Mouse (Mus musculus): ENCODE data around the gene Fez1. TPM values are rescaled to one million over a fixed set of nuclear protein-coding genes. Genes with fewer than 3 reads are reported as not detected.

Gene Fez1
- polyA plus RNA-seq, 1 experiment from 2014 or later = 0.08 TPM

DNA sequence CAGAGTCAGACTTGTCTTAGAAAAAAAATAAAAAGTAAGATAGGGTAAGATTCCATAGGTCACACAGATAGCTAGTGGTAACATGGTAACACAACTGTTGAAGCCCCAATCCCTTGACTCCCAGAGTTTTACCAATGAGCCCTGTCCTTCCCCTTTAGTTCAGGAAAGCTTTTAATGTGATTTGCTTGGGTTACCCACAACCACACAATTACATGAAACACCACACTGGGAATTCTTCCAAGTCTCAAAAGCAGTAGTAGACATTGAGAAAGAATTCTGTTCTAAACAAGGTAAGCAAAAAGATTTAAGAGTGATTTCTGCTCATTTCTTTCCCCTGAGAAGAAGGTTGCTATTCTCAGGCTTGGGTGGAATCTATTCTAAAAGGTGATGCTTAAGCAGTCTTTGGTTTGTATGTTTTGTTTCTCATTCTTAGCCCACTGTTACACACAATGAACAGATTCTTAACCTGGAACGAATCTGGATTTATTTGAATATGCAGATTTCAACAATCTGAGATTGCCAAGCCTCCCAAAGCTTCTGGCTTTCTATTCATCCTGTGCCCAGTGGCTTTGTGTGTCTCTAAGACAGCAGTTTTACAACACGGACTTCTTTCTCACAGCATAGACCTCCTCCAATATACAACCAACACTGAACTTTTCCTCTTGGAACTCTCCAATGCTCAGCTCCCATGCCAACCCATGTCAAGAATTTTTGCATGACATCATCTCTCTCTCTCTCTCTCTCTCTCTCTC lies 5.1 kb downstream of the Fez1 start:
- Histone ChIP-seq H3K9ac (ENCODE audit: low read depth, low read length) (no peak overlapping the region), H3K4me1 (ENCODE audit: control insufficient read depth, low read depth, low read length) (no peaks in the 10 kb centered on the region)
- ATAC-seq (ENCODE audit: low read depth) = no peak

DNA sequence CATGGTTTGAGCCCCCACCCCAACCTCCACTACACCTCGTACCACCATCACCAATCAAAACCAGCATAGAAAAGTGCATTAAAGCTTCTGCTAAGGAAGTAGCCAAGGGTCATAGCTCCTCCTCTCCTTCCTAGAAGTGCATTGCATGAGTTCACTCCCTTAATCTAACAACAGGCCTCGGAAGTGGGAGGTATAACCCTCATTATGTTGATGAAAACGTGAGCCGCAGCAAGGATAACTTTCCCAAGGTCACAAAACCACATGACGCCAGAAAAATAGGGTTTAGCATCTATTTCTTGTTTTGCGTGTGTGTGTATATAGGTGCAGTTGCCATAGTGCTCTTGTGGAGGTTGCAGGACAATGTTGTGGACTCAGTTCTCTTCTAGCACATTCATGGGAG lies 9.7 kb downstream of the Fez1 start:
- Histone ChIP-seq H3K27me3 (ENCODE audit: control insufficient read depth, insufficient read depth, low read depth, low read length) (peaks cover 24% of the 10 kb centered on the region), H3K4me1 (ENCODE audit: control insufficient read depth, low read depth, low read length) (no peaks in the 10 kb centered on the region; the same call in 1 of the 2 replicates), H3K4me2 (ENCODE audit: low read depth, low read length) (no peak overlapping the region), H3K36me3 (ENCODE audit: control insufficient read depth, insufficient read depth) (no peaks in the 10 kb centered on the region), H3K9ac (ENCODE audit: low read depth, low read length) (no peak overlapping the region), H3K4me3 (ENCODE audit: low read depth, low read length) (no peak overlapping the region), H3K9me3 (replicated peaks; ENCODE audit: control insufficient read depth, low read length) (no peaks in the 10 kb centered on the region), H3K27ac (ENCODE audit: low read length) (no peak overlapping the region)
- ATAC-seq (ENCODE audit: low read depth) = no peak
- 58% methylated on average over 6 of the region's 6 CpGs for WGBS (ENCODE audit: insufficient replicate concordance)

More for the DNA sequence above, 5.1 kb downstream of the Fez1 start:
- WGBS (ENCODE audit: insufficient replicate concordance) = 30% methylated on average over 2 of the region's 2 CpGs
- Histone ChIP-seq H3K4me3 (ENCODE audit: low read depth, low read length) (no peak overlapping the region), H3K27me3 (ENCODE audit: control insufficient read depth, insufficient read depth, low read depth, low read length) (peaks cover 6% of the 10 kb centered on the region), H3K27ac (ENCODE audit: low read length) (no peak overlapping the region), H3K4me2 (ENCODE audit: low read depth, low read length) (no peak overlapping the region), H3K36me3 (ENCODE audit: control insufficient read depth, insufficient read depth) (no peaks in the 10 kb centered on the region), H3K9me3 (replicated peaks; ENCODE audit: control insufficient read depth, low read length) (no peaks in the 10 kb centered on the region)

DNA sequence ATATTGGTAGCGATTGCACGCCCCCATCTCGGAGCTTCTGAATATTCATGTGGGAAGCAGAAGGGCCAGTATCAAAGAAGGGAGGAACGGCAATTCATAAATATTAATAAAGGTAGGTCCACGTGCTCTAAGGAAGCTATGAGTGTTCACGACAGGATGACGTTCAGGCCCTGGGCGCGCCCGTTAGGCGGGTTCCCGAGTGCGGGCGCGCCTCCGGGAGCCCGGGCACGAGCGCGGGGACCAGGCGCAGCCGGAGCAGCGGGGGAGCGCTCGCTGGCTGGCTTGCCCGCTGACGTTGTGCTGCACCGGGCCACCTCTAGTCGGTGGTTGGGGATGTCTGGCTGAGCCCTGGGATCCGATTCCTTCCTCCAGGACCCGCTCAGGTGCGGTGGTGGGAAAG lies 10.9 kb downstream of the Fez1 start:
- H3K4me3 ChIP-seq (ENCODE audit: low read depth, low read length) = peak overlapping the region; percentile 48
- no peak overlapping the region for H3K27ac ChIP-seq (ENCODE audit: low read length)
- H3K4me1 ChIP-seq (ENCODE audit: control insufficient read depth, low read depth, low read length) = no peaks in the 10 kb centered on the region; the same call in 1 of the 2 replicates
- no peaks in the 10 kb centered on the region for H3K36me3 ChIP-seq (ENCODE audit: control insufficient read depth, insufficient read depth)
- ATAC-seq (ENCODE audit: low read depth) = peak; percentile 39; the same call in 1 of the 2 replicates
- H3K9me3 ChIP-seq (replicated peaks; ENCODE audit: control insufficient read depth, low read length) = no peaks in the 10 kb centered on the region
- H3K9ac ChIP-seq (ENCODE audit: low read depth, low read length) = no peak overlapping the region
- peaks cover 24% of the 10 kb centered on the region for H3K27me3 ChIP-seq (ENCODE audit: control insufficient read depth, insufficient read depth, low read depth, low read length)
- peak overlapping the region; percentile 64 for H3K4me2 ChIP-seq (ENCODE audit: low read depth, low read length)
- under 1% methylated on average over 32 of the region's 32 CpGs for WGBS (ENCODE audit: insufficient replicate concordance)

DNA sequence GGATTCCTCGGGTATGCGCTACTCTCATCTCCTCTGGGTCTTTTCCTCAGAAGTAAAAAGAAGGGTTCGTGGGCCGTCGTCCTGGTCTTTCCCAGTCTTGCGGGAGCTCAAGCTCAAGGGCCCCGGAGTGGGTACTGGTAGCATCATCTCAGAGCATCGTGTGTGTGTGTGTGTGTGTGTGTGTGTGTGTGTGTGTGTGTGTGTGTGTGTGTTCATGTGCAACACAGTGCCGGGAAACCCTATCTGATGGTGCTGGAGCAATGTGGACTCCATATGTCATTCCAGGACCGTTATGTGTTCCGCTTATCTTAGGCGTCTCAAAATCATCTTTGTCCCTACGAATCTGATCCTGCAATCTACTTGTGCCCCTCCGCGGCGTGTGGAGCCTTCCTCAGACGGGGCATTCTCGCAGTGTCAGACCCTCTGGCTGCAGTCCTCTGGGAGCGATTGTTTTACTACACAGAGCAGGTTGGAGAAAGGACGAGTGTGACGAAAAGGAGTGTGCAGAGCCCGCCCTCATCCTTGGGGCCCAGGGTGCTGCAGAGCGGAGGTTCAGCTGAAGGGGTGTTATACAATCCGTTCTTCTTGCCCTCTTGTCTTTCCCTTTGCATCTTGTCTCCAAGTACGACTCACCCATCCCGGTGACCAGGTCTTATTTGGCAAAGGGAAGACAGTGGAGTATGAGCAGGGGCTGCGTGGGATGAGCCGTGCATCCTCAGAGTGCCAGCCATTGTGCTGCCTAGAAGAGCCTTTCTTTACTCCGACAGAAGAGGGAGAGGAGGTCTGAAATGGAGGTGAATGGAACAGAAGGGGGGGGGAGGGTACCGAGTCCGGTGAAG lies 11.6 kb downstream of the Fez1 start:
- ATAC-seq (ENCODE audit: low read depth) = no peak
- Histone ChIP-seq H3K9me3 (replicated peaks; ENCODE audit: control insufficient read depth, low read length) (no peaks in the 10 kb centered on the region), H3K27ac (ENCODE audit: low read length) (no peak overlapping the region), H3K4me1 (ENCODE audit: control insufficient read depth, low read depth, low read length) (no peaks in the 10 kb centered on the region; the same call in 1 of the 2 replicates), H3K9ac (ENCODE audit: low read depth, low read length) (no peak overlapping the region), H3K36me3 (ENCODE audit: control insufficient read depth, insufficient read depth) (no peaks in the 10 kb centered on the region), H3K4me2 (ENCODE audit: low read depth, low read length) (peak overlapping the region; percentile 64), H3K27me3 (ENCODE audit: control insufficient read depth, insufficient read depth, low read depth, low read length) (peaks cover 24% of the 10 kb centered on the region), H3K4me3 (ENCODE audit: low read depth, low read length) (peak overlapping the region; percentile 48)
- 5% methylated on average over 31 of the region's 31 CpGs for WGBS (ENCODE audit: insufficient replicate concordance)

DNA sequence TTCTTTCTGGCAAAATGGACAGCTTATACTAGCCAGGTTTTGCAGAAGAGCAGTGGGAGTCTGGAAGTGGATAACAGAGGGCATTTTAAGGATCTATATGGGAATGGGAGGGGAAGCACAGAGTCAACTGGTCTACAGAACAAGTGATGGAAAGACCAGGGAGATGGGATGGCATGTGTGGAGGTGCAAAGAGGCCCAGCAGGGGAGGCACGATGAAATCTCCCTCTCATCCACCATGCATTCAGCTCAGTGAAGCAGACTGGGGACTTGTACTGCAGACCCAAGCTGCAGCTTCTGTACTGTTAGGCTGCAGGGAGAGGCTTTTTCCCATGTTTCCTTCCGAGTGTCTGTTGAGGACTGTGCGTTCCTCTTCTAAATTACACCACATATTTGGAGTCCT lies 12.2 kb downstream of the Fez1 start:
- whole genome bisulfite sequencing (ENCODE audit: insufficient replicate concordance) = 37% methylated on average over 3 of the region's 3 CpGs
- H3K27me3 ChIP-seq (ENCODE audit: control insufficient read depth, insufficient read depth, low read depth, low read length) = peaks cover 24% of the 10 kb centered on the region
- H3K4me2 ChIP-seq (ENCODE audit: low read depth, low read length) = no peak overlapping the region
- H3K27ac ChIP-seq (ENCODE audit: low read length) = no peak overlapping the region
- H3K36me3 ChIP-seq (ENCODE audit: control insufficient read depth, insufficient read depth) = no peaks in the 10 kb centered on the region
- ATAC-seq (ENCODE audit: low read depth) = no peak
- no peak overlapping the region for H3K9ac ChIP-seq (ENCODE audit: low read depth, low read length)
- H3K4me3 ChIP-seq (ENCODE audit: low read depth, low read length) = no peak overlapping the region
- H3K4me1 ChIP-seq (ENCODE audit: control insufficient read depth, low read depth, low read length) = no peaks in the 10 kb centered on the region; the same call in 1 of the 2 replicates
- H3K9me3 ChIP-seq (replicated peaks; ENCODE audit: control insufficient read depth, low read length) = no peaks in the 10 kb centered on the region

DNA sequence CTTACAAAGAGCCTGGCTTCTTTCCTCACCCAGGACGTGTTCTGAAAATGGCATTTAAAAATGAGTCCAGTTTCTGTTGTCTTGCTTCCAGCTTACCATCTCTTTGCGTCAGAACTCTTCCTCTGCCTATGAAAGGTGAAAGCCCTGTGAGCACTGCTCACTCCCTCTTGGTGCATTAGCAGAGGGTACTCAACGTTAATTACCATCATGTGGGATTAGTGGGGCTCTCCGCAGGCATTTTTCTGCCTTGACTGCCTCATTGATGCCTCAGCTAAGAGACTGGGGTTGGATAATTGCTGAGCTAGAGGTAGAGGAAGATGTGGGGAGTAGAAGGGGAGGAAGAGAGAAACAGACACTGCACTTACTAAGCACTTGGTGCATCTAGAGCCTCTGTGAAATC lies 24.7 kb downstream of the Fez1 start:
- Histone ChIP-seq H3K36me3 (ENCODE audit: control insufficient read depth, insufficient read depth) (no peaks in the 10 kb centered on the region), H3K9ac (ENCODE audit: low read depth, low read length) (no peak overlapping the region), H3K27ac (ENCODE audit: low read length) (no peak overlapping the region), H3K4me2 (ENCODE audit: low read depth, low read length) (no peak overlapping the region), H3K27me3 (ENCODE audit: control insufficient read depth, insufficient read depth, low read depth, low read length) (no peaks in the 10 kb centered on the region), H3K9me3 (replicated peaks; ENCODE audit: control insufficient read depth, low read length) (no peaks in the 10 kb centered on the region), H3K4me3 (ENCODE audit: low read depth, low read length) (no peak overlapping the region), H3K4me1 (ENCODE audit: control insufficient read depth, low read depth, low read length) (no peaks in the 10 kb centered on the region)
- no peak for ATAC-seq (ENCODE audit: low read depth)
- WGBS (ENCODE audit: insufficient replicate concordance) = 43% methylated on average over 4 of the region's 4 CpGs

DNA sequence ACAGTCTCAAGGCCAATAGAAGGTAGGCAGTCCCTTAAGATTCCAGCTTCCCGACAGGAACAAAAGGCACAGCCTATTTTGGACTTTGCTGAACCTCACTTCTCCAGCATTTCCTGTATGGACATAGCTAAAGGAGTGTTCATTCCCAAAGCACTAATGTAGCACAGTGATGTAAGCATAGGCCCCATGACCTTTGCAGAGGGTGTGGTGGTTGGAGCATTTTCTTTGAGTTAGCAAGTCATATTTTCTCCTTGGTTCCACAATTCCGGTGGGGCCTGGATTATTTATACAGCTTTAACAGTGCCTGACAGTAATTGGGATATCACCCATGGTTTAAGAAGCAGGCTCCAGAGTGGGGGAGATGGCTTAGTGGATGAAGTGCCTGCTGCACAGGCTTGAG lies 27.0 kb downstream of the Fez1 start:
- no peak for ATAC-seq (ENCODE audit: low read depth)
- Histone ChIP-seq H3K27me3 (ENCODE audit: control insufficient read depth, insufficient read depth, low read depth, low read length) (no peaks in the 10 kb centered on the region), H3K4me1 (ENCODE audit: control insufficient read depth, low read depth, low read length) (no peaks in the 10 kb centered on the region), H3K4me3 (ENCODE audit: low read depth, low read length) (no peak overlapping the region), H3K9ac (ENCODE audit: low read depth, low read length) (no peak overlapping the region), H3K9me3 (replicated peaks; ENCODE audit: control insufficient read depth, low read length) (no peaks in the 10 kb centered on the region), H3K36me3 (ENCODE audit: control insufficient read depth, insufficient read depth) (no peaks in the 10 kb centered on the region), H3K4me2 (ENCODE audit: low read depth, low read length) (no peak overlapping the region), H3K27ac (ENCODE audit: low read length) (no peak overlapping the region)
- WGBS (ENCODE audit: insufficient replicate concordance) = 54% methylated on average over 2 of the region's 2 CpGs

DNA sequence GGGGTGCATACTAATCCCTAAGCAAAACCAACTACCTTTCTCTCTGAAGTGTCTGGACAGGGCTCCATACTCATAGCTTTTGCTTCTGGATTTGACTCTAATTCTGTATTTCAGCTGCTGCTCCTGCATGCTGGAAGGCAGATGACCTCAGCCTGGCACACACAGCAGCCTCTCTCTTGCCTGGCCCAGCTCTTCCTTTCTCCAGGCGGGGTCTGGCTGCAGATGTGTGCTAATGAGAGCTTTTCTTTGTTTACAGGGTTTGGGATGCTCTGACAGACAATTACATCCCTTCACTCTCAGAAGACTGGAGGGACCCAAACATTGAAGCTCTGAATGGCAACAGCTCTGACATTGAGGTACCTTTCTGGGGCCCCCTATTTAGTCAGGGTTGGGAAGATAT lies 28.4 kb downstream of the Fez1 start:
- H3K9me3 ChIP-seq (replicated peaks; ENCODE audit: control insufficient read depth, low read length) = no peaks in the 10 kb centered on the region
- H3K4me1 ChIP-seq (ENCODE audit: control insufficient read depth, low read depth, low read length) = no peaks in the 10 kb centered on the region
- H3K27me3 ChIP-seq (ENCODE audit: control insufficient read depth, insufficient read depth, low read depth, low read length) = no peaks in the 10 kb centered on the region
- H3K9ac ChIP-seq (ENCODE audit: low read depth, low read length) = no peak overlapping the region
- 8% methylated on average over 1 of the region's 1 CpGs for WGBS (ENCODE audit: insufficient replicate concordance)
- H3K36me3 ChIP-seq (ENCODE audit: control insufficient read depth, insufficient read depth) = no peaks in the 10 kb centered on the region
- ATAC-seq (ENCODE audit: low read depth) = no peak
- no peak overlapping the region for H3K27ac ChIP-seq (ENCODE audit: low read length)
- no peak overlapping the region for H3K4me3 ChIP-seq (ENCODE audit: low read depth, low read length)
- no peak overlapping the region for H3K4me2 ChIP-seq (ENCODE audit: low read depth, low read length)

DNA sequence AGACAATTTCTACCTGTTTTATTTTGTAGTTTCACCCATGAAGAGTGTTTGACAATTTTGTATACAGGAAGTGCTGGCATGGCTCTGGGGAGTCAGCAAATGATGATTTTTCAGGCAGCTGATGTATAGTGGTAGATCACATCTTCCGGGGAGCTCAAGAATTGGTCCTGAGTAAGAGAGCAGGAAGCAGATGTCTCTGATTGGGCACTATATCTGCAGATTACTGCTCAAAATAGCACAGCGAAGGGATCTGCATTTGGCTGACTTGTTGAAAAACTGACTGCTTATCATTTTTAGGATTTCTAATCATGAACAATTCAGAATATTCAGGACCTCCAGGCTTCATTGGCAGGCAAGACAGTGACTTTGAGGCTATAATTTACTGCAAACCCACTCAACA lies 30.5 kb downstream of the Fez1 start:
- WGBS (ENCODE audit: insufficient replicate concordance) = 59% methylated on average over 2 of the region's 2 CpGs
- no peak overlapping the region for H3K4me3 ChIP-seq (ENCODE audit: low read depth, low read length)
- ATAC-seq (ENCODE audit: low read depth) = no peak

More for the DNA sequence above, 30.5 kb downstream of the Fez1 start:
- Histone ChIP-seq H3K4me2 (ENCODE audit: low read depth, low read length) (no peak overlapping the region), H3K4me1 (ENCODE audit: control insufficient read depth, low read depth, low read length) (no peaks in the 10 kb centered on the region), H3K36me3 (ENCODE audit: control insufficient read depth, insufficient read depth) (no peaks in the 10 kb centered on the region), H3K9ac (ENCODE audit: low read depth, low read length) (no peak overlapping the region), H3K27me3 (ENCODE audit: control insufficient read depth, insufficient read depth, low read depth, low read length) (no peaks in the 10 kb centered on the region), H3K27ac (ENCODE audit: low read length) (no peak overlapping the region), H3K9me3 (replicated peaks; ENCODE audit: control insufficient read depth, low read length) (no peaks in the 10 kb centered on the region)

All from liver, embryonic 16.5 days (tissue).